Mouse (Mus musculus): ENCODE data around the gene Marveld3.
A peak's percentile ranks its signal among the peaks of the same experiment; 100 is the strongest.

Gene Marveld3

GRCm38 (mm10) chr8:109968837-109969236, 6.8 kb upstream of the Marveld3 start:
- no peak for DNase-seq (ENCODE audit: low read depth in 2 of 2, low spot score in 2 of 2)

- no peak for DNase-seq (ENCODE audit: low read depth in 2 of 2, low spot score in 2 of 2)
Observed at GRCm38 (mm10) chr8:109964106-109964505, 2.1 kb upstream of the Marveld3 start.

- DNase-seq (ENCODE audit: low read depth in 2 of 2, low spot score in 2 of 2), result no peak
Observed at GRCm38 (mm10) chr8:109963421-109963820, 1.4 kb upstream of the Marveld3 start.

- DNase-seq (ENCODE audit: low read depth in 2 of 2, low spot score in 2 of 2), result no peak
Observed at GRCm38 (mm10) chr8:109962896-109963295, 893 bp upstream of the Marveld3 start.

- no peak for DNase-seq (ENCODE audit: low read depth in 2 of 2, low spot score in 2 of 2)
Observed at GRCm38 (mm10) chr8:109959112-109959511, 2.9 kb downstream of the Marveld3 start.

GRCm38 (mm10) chr8:109958036-109958655, 3.9 kb downstream of the Marveld3 start:
- DNase-seq (ENCODE audit: low read depth in 2 of 2, low spot score in 2 of 2), result no peak

- no peak for DNase-seq (ENCODE audit: low read depth in 2 of 2, low spot score in 2 of 2)
Observed at GRCm38 (mm10) chr8:109957167-109958028, 4.6 kb downstream of the Marveld3 start.

GRCm38 (mm10) chr8:109954486-109954948, 7.5 kb downstream of the Marveld3 start:
- DNase-seq (ENCODE audit: low read depth in 2 of 2, low spot score in 2 of 2), result no peak

GRCm38 (mm10) chr8:109952171-109952570, 9.8 kb downstream of the Marveld3 start:
- DNase-seq (ENCODE audit: low read depth in 2 of 2, low spot score in 2 of 2), result no peak

GRCm38 (mm10) chr8:109948285-109948564, 13.8 kb downstream of the Marveld3 start:
- no peak for DNase-seq (ENCODE audit: low read depth in 2 of 2, low spot score in 2 of 2)

- DNase-seq (ENCODE audit: low read depth in 2 of 2, low spot score in 2 of 2), result no peak
Observed at GRCm38 (mm10) chr8:109947447-109948284, 14.3 kb downstream of the Marveld3 start.

GRCm38 (mm10) chr8:109946272-109946671, 15.7 kb downstream of the Marveld3 start:
- DNase-seq (ENCODE audit: low read depth in 2 of 2, low spot score in 2 of 2), result no peak

- no peak for DNase-seq (ENCODE audit: low read depth in 2 of 2, low spot score in 2 of 2)
Observed at GRCm38 (mm10) chr8:109945694-109946093, 16.3 kb downstream of the Marveld3 start.

- DNase-seq (ENCODE audit: low read depth in 2 of 2, low spot score in 2 of 2), result no peak
Observed at GRCm38 (mm10) chr8:109945153-109945632, 16.8 kb downstream of the Marveld3 start.

- DNase-seq (ENCODE audit: low read depth in 2 of 2, low spot score in 2 of 2), result no peak
Observed at GRCm38 (mm10) chr8:109941606-109942360, 20.2 kb downstream of the Marveld3 start.

GRCm38 (mm10) chr8:109920406-109921390, 41.3 kb downstream of the Marveld3 start:
- no peak for DNase-seq (ENCODE audit: low read depth in 2 of 2, low spot score in 2 of 2)

GRCm38 (mm10) chr8:109917277-109917676, 44.7 kb downstream of the Marveld3 start:
- peak in 1 of 2 experiments; percentile 15 for DNase-seq (ENCODE audit: low read depth in 2 of 2, low spot score in 2 of 2)

- DNase-seq (ENCODE audit: low read depth in 2 of 2, low spot score in 2 of 2), result no peak
Observed at GRCm38 (mm10) chr8:109907376-109907775, 54.6 kb downstream of the Marveld3 start.

- DNase-seq (ENCODE audit: low read depth in 2 of 2, low spot score in 2 of 2), result no peak
Observed at GRCm38 (mm10) chr8:109906907-109907306, 55.1 kb downstream of the Marveld3 start.

Data from CD8-positive naive resting alpha-beta T cell, adult 2 months (primary cell).